Mouse (Mus musculus) left cerebral cortex, postnatal 10 days (tissue): Measurements from ENCODE around the gene Lasp1. TPM values are rescaled to one million over a fixed set of nuclear protein-coding genes. Genes with fewer than 3 reads are reported as not detected.
"Not testable (repeated sequence)": the region's sequence is repeated elsewhere in the genome, so short reads cannot be mapped to it uniquely, and the experiment has no call there.

Source experiments
- DNase-seq, 2 experiments: peaks; one replicate each; pipeline ENCODE4 v3.0.0; 2021 to 2022; ENCODE audit warnings: low spot score in 2 of 2, mixed read lengths in 1 of 2; ENCODE audit errors: extremely low spot score in 1 of 2
- intact Hi-C: fragments of 180-260 bp; cut with DNase I; formaldehyde crosslinking; loops from one replicate; pipeline ENCODE4 v1.15.1; 2025
- total RNA-seq, 2 experiments: library from RNA; stranded (reverse); gene quantifications; 2 replicates each; pipeline ENCODE4 v1.2.3; 2021

Lasp1 gene
- total RNA-seq, 2 experiments from 2014 or later: 190 to 203 TPM

GRCm38 (mm10) chr11:97789727-97790126 lies 9.1 kb upstream of the Lasp1 start:
- intact Hi-C loops: no loop called here
- no peak for DNase-seq

- intact Hi-C loops, DNase-seq: not testable (repeated sequence)
Observed at GRCm38 (mm10) chr11:97790778-97791438, 7.9 kb upstream of the Lasp1 start.

- intact Hi-C loops: no loop called here
- DNase-seq: no peak
Observed at GRCm38 (mm10) chr11:97793165-97793564, 5.6 kb upstream of the Lasp1 start.

GRCm38 (mm10) chr11:97796910-97797309 lies 1.9 kb upstream of the Lasp1 start:
- intact Hi-C loops: loop anchor here (5.0 kb wide), 2 partner anchors 85 to 190 kb away; partner anchors contain the start of genes Fbxo47 and Plxdc1
- peak; percentile 72 to 74 for DNase-seq

- no peak for DNase-seq
Observed at GRCm38 (mm10) chr11:97797369-97798082, 1.3 kb upstream of the Lasp1 start.

DNA sequence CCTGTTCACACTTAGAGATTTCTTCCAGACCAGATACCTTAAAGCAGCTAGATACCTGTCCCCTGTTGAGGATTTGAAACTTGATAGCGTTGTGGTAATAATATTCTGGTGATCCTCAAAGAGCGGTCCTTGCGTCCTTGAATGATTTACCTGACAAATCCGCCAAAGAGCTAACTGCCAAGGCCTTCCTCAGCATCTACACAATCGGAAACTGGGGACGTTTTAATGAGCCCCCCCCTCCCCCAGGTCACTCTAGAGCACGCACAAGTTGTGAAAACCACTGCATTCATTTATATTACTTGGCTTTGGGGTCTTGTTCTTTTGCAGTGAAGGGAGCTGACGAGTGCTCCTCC lies 741 bp upstream of the Lasp1 start:
- DNase-seq: no peak
- intact Hi-C loops: loop anchor here (2.0 to 5.0 kb wide), 3 partner anchors 41 to 189 kb away; partner anchors contain the start of genes Fbxo47 and Plxdc1

More at GRCm38 (mm10) chr11:97797369-97798082, 1.3 kb upstream of the Lasp1 start:
- intact Hi-C loops: loop anchor here (2.0 to 5.0 kb wide), 3 partner anchors 41 to 190 kb away; partner anchors contain the start of genes Fbxo47 and Plxdc1

DNA sequence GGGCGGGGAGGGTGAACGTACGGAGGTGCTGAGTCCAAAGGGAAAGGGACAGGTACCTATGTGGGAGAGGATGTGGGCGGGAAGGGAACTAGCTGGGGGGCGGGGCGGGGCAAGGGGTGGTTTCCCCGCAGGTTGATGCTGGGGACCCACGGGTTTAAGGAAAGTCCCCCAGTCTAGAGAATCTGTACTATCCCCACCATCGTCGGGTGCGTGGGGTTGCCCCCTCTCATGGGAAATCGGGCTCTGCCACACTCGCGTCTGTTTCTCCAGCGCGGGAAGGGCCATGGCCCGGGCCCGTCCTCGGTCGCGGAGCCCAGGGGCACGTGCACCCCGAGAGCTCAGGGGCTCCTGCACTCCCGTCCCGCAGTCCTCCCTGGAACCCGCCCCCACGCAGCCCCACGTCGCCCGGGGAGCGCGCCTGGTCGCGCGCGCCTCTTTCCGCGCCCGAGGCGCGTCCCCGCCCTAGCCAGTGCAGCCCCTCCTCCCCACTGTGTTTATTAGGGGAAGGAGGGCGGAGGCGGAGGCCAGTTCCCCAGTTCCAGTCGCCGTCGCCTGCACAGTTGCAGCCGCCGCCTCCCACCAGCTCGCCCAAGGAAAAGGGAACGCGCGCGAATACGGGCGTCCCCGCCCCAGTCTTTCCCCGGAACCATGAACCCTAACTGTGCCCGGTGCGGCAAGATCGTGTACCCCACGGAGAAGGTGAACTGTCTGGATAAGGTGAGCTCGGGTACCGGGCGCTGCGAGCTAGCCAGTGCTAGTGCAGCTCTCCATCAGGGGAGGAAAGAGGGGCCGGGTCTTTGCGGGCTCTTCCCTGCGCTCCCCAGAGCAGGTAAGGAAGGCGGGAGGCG lies 570 bp downstream of the Lasp1 start:
- peak; percentile 82 to 92 for DNase-seq
- intact Hi-C loops: loop anchor here (2.0 to 5.0 kb wide), 3 partner anchors 39 to 188 kb away; partner anchors contain the start of genes Fbxo47 and Plxdc1

GRCm38 (mm10) chr11:97799994-97800690 lies 1.3 kb downstream of the Lasp1 start:
- peak in 1 of 2 experiments; percentile 87 for DNase-seq
- intact Hi-C loops: loop anchor here (2.0 to 5.0 kb wide), 3 partner anchors 39 to 187 kb away; partner anchors contain the start of genes Fbxo47 and Plxdc1

DNA sequence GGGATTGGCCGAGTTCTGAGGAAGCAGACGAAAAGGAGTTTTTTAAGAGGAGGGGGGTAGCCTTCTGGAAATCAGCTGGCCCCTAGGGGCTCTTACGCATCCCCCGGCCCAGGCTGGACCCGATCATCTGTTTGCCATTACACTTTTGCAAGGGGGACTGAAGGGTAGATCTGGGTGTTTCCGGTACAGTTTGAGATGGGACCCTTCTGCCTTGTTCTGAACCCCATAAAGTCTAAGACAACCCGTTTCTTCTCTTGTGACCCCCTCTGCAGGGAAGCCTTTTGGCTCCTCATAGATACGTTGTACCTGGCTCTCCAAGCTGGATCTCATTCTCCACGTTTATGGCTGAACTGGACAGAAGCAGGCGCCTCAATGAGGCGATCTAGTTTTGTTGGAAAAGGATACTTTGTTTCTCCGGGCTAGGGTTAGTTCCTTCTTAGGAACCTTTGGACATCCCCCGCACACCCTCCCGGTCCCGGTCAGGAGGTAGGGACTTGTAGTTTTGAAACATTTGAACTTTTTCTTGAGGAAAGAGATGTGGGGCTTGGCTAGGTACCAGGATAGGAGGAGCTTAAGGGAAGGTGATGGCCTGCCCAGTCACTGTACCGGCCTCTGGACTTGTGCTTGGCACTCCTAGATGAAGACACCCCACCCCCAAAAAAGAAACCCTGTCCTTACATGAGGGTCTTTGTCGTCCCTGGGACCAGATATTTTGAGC lies 2.0 kb downstream of the Lasp1 start:
- intact Hi-C loops: no loop called here
- no peak for DNase-seq

GRCm38 (mm10) chr11:97801409-97802193 lies 2.8 kb downstream of the Lasp1 start:
- intact Hi-C loops: no loop called here
- DNase-seq: no peak

DNA sequence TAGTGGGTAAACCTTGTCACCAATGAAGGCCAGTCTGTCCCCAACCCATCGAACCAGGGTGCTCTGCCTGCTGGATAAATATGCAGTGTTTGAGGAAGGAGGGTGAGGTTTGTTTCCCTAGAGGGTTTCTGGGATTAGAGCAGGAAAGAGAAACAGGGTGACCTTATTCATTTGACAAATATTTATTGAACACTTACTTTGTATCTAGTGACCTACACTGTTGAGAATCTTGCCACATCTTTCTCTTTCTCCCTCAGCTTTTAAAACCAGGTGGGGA lies 3.3 kb downstream of the Lasp1 start:
- intact Hi-C loops: no loop called here
- no peak for DNase-seq

DNA sequence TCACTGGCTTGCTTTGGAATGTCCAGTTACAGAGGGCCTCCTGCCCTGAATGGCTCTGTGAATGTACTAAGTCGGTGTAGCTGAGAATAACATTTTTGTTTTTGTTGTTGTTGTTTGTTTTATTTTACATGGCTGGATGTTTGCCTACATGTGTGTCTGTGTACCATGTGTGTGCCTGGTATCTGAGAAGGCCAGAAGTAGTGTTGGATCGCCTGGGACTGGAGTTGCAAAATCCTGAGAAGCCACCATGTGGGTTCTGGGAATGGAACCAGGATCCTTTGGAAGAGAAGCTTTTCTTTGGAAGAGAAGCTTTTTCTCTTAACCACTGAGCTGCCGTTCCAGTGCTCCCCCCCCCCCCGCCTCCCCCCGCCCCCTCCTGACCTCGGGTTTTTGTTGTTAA lies 3.7 kb downstream of the Lasp1 start:
- no peak for DNase-seq
- intact Hi-C loops: no loop called here

- intact Hi-C loops: no loop called here
- no peak for DNase-seq
Observed at GRCm38 (mm10) chr11:97803847-97804246, 5.0 kb downstream of the Lasp1 start.

GRCm38 (mm10) chr11:97804841-97805661 lies 6.3 kb downstream of the Lasp1 start:
- intact Hi-C loops: no loop called here
- DNase-seq: no peak

GRCm38 (mm10) chr11:97805662-97806612 lies 7.1 kb downstream of the Lasp1 start:
- intact Hi-C loops: no loop called here
- DNase-seq: no peak

- no peak for DNase-seq
- intact Hi-C loops: no loop called here
Observed at GRCm38 (mm10) chr11:97806613-97806964, 7.8 kb downstream of the Lasp1 start.
